Mouse (Mus musculus) small intestine, adult 2 months (tissue): ENCODE results near the gene Plekhh3. TPM values are rescaled to one million over a fixed set of nuclear protein-coding genes. Genes with fewer than 3 reads are reported as not detected.

Source experiments
- H3K27ac ChIP-seq: fragments of 200-500 bp; 2 replicates; pipeline ENCODE4 v1.5.1; 2012; ENCODE audit warnings: low read depth, low read length, control low read depth, inconsistent platforms; ENCODE audit not compliant: insufficient read depth
- H3K27me3 ChIP-seq: fragments of 200-500 bp; 2 replicates; pipeline ENCODE4 v1.6.1; 2012; ENCODE audit warnings: mild to moderate bottlenecking, moderate library complexity, low read length, inconsistent platforms; ENCODE audit not compliant: control insufficient read depth, insufficient read depth
- H3K36me3 ChIP-seq: fragments of 200-500 bp; 2 replicates; pipeline ENCODE4 v1.6.1; 2012; ENCODE audit warnings: mild to moderate bottlenecking, low read length, control low read depth, inconsistent platforms; ENCODE audit not compliant: control insufficient read depth, insufficient read depth
- H3K4me1 ChIP-seq: fragments of 200-500 bp; 2 replicates; pipeline ENCODE4 v1.6.1; 2012; ENCODE audit warnings: low read length, inconsistent platforms, mixed read lengths; ENCODE audit not compliant: control insufficient read depth, insufficient read depth, insufficient read length
- H3K4me3 ChIP-seq: fragments of 200-500 bp; 2 replicates; pipeline ENCODE4 v1.5.1; 2012; ENCODE audit warnings: low read depth, mild to moderate bottlenecking, control low read depth, inconsistent platforms, low read length, moderate library complexity
- CTCF ChIP-seq: fragments of 200-500 bp; IDR thresholded peaks from 2 replicates; pipeline ENCODE4 v1.5.1; 2012; ENCODE audit warnings: low read depth, mild to moderate bottlenecking, control low read depth, inconsistent platforms, low read length, moderate library complexity, mixed read lengths; ENCODE audit not compliant: insufficient replicate concordance, insufficient read length; ENCODE audit errors: extremely low read depth
- POLR2A ChIP-seq: fragments of 200-500 bp; IDR thresholded peaks from 2 replicates; pipeline ENCODE4 v1.6.1; 2012; ENCODE audit warnings: low read depth, mild to moderate bottlenecking, control low read depth, inconsistent platforms, low read length, moderate library complexity
- WGBS: fragments of 180-500 bp; shearing (Covaris S2); methylation state at CpG from one replicate; pipeline ENCODE4 v1.1.7; 2018; 5-methylcytosine and 5-hydroxymethylcytosine counted together
- polyA plus RNA-seq: library from polyadenylated mRNA; depleted of rRNA; stranded (reverse); fragments of >200 nt; gene quantifications from 2 replicates; pipeline ENCODE4 v1.2.3, GENCODE M21; 2012

Plekhh3 gene
- polyA plus RNA-seq, 1 experiment, result 84.5 TPM

DNA sequence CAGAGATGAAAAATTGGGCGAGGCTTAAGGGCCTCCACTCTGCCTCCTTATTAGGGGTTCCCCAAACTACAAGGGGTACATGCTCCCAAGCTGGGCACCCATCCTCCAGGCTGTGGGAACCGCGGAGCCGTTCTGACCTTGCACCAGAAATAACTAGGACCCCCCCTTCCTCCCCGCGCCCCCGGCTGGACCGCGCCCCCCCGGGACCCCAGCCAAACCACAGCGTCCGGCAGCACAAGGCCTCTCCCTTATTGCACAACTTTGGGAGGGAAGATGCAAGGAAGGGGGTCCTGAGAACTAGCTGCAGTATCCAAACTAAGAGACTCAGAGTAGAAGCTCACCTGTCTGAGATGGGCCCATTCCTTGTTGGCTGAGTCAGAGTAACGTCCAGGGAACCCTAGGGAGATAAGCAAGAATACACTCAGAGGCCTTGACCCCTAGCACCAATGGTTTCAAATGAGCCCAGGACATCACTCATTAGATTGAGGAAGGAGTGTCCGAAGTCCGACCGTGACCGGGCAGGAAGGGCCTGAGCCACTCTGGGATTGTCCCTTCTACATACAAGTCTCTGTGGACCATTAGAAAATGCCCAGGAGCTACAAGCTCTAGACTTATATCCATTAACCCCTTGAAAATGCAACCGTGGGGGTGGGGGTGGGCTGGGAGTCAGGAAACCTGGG lies 2.7 kb downstream of the Plekhh3 start:
- TF ChIP-seq POLR2A (no peak), CTCF (no peak)
- Histone ChIP-seq H3K36me3 (peaks cover 41% of the 10 kb centered on the region), H3K4me3 (peak overlapping the region; percentile 85; the same call in 1 of the 2 replicates), H3K4me1 (peaks cover 22% of the 10 kb centered on the region), H3K27ac (0 out of 2 replicates have a peak overlapping the region, but pooled peaks have one; percentile 24), H3K27me3 (no peaks in the 10 kb centered on the region)
- WGBS, result 59% methylated on average over 18 of the region's 18 CpGs

DNA sequence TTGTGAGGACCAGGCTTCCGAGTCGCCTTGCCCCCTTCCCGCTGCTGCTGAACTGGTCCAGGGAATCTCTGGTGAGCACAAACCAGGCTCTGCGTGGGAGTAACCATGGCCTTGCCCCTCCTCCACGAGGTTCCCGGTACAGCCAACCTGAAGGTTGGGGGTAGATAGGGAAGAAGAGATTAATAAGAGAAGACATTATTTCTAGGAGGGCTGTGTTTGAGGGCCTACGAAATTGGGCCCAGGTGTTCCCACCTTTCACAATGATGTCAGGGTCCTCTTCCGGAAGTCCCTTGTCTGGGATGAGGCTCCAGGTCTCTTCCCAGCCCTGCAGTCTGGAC lies 3.2 kb downstream of the Plekhh3 start:
- Histone ChIP-seq H3K27ac (no peak overlapping the region), H3K4me3 (no peak overlapping the region), H3K27me3 (no peaks in the 10 kb centered on the region), H3K4me1 (peaks cover 22% of the 10 kb centered on the region), H3K36me3 (peaks cover 46% of the 10 kb centered on the region)
- TF ChIP-seq CTCF, result no peak
- WGBS, result 80% methylated on average over 8 of the region's 8 CpGs

- TF ChIP-seq CTCF (no peak), POLR2A (no peak)
- peaks cover 24% of the 10 kb centered on the region for H3K4me1 ChIP-seq
- H3K36me3 ChIP-seq, result peaks cover 49% of the 10 kb centered on the region
- H3K27me3 ChIP-seq, result no peaks in the 10 kb centered on the region
- H3K4me3 ChIP-seq, result no peak overlapping the region
- no peak overlapping the region for H3K27ac ChIP-seq
- WGBS, result 85% methylated on average over 19 of the region's 19 CpGs
Measured at GRCm38 (mm10) chr11:101167211-101167962, 3.8 kb downstream of the Plekhh3 start.

DNA sequence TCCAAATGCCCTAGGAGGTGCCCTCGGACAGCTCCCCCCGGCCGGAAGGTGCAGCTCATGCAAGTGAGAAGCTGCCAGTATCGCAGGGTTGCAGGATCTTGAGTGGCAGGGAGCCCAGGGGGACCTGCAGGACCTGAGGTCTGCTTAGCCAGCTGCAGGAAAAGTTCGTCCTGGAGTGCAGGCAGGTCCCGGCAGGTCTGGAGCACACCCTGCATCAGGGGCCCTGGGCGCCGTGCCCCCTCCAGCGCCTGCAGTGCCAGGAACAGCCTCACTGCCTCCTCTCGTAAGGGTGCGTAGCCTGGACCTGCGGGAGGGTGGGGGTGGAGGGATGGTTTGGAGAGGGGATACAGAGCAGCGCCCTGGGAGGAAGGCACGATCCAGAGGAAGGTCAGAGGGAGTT lies 4.8 kb downstream of the Plekhh3 start:
- Histone ChIP-seq H3K4me3 (no peak overlapping the region), H3K36me3 (peaks cover 57% of the 10 kb centered on the region), H3K27me3 (no peaks in the 10 kb centered on the region), H3K4me1 (peaks cover 28% of the 10 kb centered on the region), H3K27ac (no peak overlapping the region)
- WGBS, result 89% methylated on average over 14 of the region's 14 CpGs
- TF ChIP-seq CTCF (no peak), POLR2A (no peak)

DNA sequence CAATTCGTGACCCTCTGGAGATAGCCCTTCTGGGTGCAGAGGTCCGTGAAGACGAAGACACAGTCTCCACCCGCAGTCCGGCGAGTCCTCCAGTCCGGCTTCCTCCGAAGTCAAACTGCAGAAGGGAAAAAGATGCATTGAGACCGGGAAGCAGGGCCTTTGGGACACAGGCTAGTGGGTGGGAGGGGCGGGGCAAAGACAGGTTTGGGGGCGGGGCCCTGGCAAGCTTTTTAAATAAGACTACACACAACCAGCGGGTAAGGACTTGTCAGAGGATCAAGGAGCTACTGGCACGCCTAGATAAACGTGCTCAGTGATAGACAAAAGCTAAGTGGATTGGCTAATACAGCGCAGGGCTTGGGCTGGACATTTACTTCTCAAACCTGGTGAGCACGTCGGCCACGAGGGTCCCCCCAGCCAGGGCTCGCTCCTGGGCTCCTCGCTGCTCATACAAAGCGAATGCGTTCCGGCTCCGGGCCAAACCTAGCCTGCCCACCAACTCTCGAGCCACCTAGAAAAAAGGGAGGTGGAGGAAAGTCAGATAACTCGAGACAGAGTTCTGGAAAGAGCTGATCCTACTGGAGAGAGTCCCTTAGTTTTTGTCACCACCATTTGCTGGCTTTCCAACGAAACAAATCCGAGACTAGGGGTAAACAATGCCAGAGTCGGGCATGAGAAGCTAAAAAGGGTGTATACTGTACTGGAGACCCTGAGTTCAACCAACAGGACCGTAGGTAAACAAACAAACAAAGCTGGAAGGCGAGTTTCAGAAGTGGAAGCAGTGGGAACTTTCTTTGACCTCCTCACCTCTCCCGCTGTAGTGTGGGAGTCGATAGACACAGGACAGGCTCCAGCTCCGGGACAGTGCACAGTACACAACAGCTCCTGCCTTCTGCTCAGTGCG lies 6.2 kb downstream of the Plekhh3 start:
- H3K4me3 ChIP-seq, result no peak overlapping the region
- TF ChIP-seq POLR2A (no peak), CTCF (no peak)
- 73% methylated on average over 35 of the region's 35 CpGs for WGBS
- peaks cover 59% of the 10 kb centered on the region for H3K36me3 ChIP-seq
- no peak overlapping the region for H3K27ac ChIP-seq
- peaks cover 30% of the 10 kb centered on the region for H3K4me1 ChIP-seq
- H3K27me3 ChIP-seq, result no peaks in the 10 kb centered on the region

- no peaks in the 10 kb centered on the region for H3K27me3 ChIP-seq
- H3K36me3 ChIP-seq, result peaks cover 59% of the 10 kb centered on the region
- peaks cover 30% of the 10 kb centered on the region for H3K4me1 ChIP-seq
- WGBS, result 83% methylated on average over 21 of the region's 21 CpGs
- H3K4me3 ChIP-seq, result no peak overlapping the region
- no peak overlapping the region for H3K27ac ChIP-seq
- TF ChIP-seq POLR2A (no peak), CTCF (no peak)
Measured at GRCm38 (mm10) chr11:101164351-101164665, 6.8 kb downstream of the Plekhh3 start.
